7 mouse cellular contexts compared by ENCODE assay signal in genomic region chr16:95701802-95702561, GRCm38 (mm10). TPM values are rescaled to one million over a fixed set of nuclear protein-coding genes. Genes with fewer than 3 reads are reported as not detected.
A peak's percentile ranks its signal among the peaks of the same experiment; 100 is the strongest.
DNase-seq lines count a peak whose midpoint lies in the region; ATAC-seq and TF ChIP-seq lines count a peak whose summit lies in the region.

Gene Ets2 (plus strand): TSS chr16:95702075.

- no peaks in the 10 kb centered on the region for H3K9me3 ChIP-seq in intestine, postnatal 0 days (ENCODE audit: control insufficient read depth)
- H3K9me3 ChIP-seq in midbrain, embryonic 12.5 days: no peaks in the 10 kb centered on the region

- ATAC-seq in intestine, postnatal 0 days: peak; percentile 86
- ATAC-seq in midbrain, embryonic 12.5 days (ENCODE audit: low FRiP score, low read depth): peak; percentile 94

- DNase-seq in adrenal gland, adult 8-10 months: peak; percentile 85
- DNase-seq in embryo, embryonic 9.5 days (ENCODE audit: extremely low spot score): peak; percentile 91
- DNase-seq in gonadal fat pad, adult 2 months (ENCODE audit: low read depth): no peak
- peak; percentile 92 for DNase-seq in left cerebral cortex, postnatal 4 days

- H3K4me3 ChIP-seq in intestine, postnatal 0 days (ENCODE audit: low read depth, low read length): peak within 1 kb of the TSS; percentile 94
- peak within 1 kb of the TSS; percentile 80 for H3K4me3 ChIP-seq in midbrain, embryonic 12.5 days
- peak within 1 kb of the TSS; percentile 86 for H3K4me3 ChIP-seq in small intestine, adult 2 months (ENCODE audit: low read depth, low read length)

- under 1% methylated on average over 64 of the region's 64 CpGs for WGBS in intestine, postnatal 0 days
- under 1% methylated on average over 63 of the region's 64 CpGs for WGBS in midbrain, embryonic 12.5 days
- under 1% methylated on average over 64 of the region's 64 CpGs for WGBS in small intestine, adult 2 months

- TF ChIP-seq POLR2A in small intestine, adult 2 months (IDR thresholded peaks at IDR 0.05; ENCODE audit: low read depth, low read length): peak; percentile 98

- H3K4me2 ChIP-seq in intestine, postnatal 0 days (replicated peaks; ENCODE audit: low read depth): peak within 1 kb of the TSS; percentile 88
- H3K4me2 ChIP-seq in midbrain, embryonic 12.5 days (replicated peaks): peak within 1 kb of the TSS; percentile 93

- H3K9ac ChIP-seq in intestine, postnatal 0 days (ENCODE audit: low read depth, low read length): peak within 1 kb of the TSS; percentile 99
- peak within 1 kb of the TSS; percentile 92 for H3K9ac ChIP-seq in midbrain, embryonic 12.5 days (replicated peaks)

- H3K27ac ChIP-seq in intestine, postnatal 0 days (ENCODE audit: low read depth, low read length): peak within 1 kb of the TSS; percentile 98
- H3K27ac ChIP-seq in midbrain, embryonic 12.5 days (replicated peaks): peak within 1 kb of the TSS; percentile 78
- peak within 1 kb of the TSS; percentile 96 for H3K27ac ChIP-seq in small intestine, adult 2 months (ENCODE audit: insufficient read depth, low read depth, low read length)

- H3K36me3 ChIP-seq in intestine, postnatal 0 days (ENCODE audit: control insufficient read depth, insufficient read depth): peaks cover 11% of the 10 kb centered on the region
- H3K36me3 ChIP-seq in midbrain, embryonic 12.5 days: no peaks in the 10 kb centered on the region
- H3K36me3 ChIP-seq in small intestine, adult 2 months (ENCODE audit: control insufficient read depth, insufficient read depth, low read length): peaks cover 9% of the 10 kb centered on the region

- intact Hi-C loops in left cerebral cortex, postnatal 4 days (cut with DNase I): loop anchor here (5.0 to 10.0 kb wide), 2 partner anchors 50 to 243 kb away; no protein-coding TSS in a partner anchor

- peaks cover 13% of the 10 kb centered on the region for H3K4me1 ChIP-seq in intestine, postnatal 0 days (replicated peaks; ENCODE audit: control insufficient read depth, insufficient read depth, low read length)
- H3K4me1 ChIP-seq in midbrain, embryonic 12.5 days: peaks cover 9% of the 10 kb centered on the region; the same call in 1 of the 2 replicates
- H3K4me1 ChIP-seq in small intestine, adult 2 months (ENCODE audit: control insufficient read depth, insufficient read depth, insufficient read length, low read length): peaks cover 35% of the 10 kb centered on the region; the same call in 1 of the 2 replicates

- peak; percentile 97 for TF ChIP-seq CTCF in intestine, postnatal 0 days (IDR thresholded peaks at IDR 0.05; ENCODE audit: low read depth)
- TF ChIP-seq CTCF in small intestine, adult 2 months (IDR thresholded peaks at IDR 0.05; ENCODE audit: extremely low read depth, insufficient read length, insufficient replicate concordance, low read depth, low read length): peak; percentile 97

- H3K27me3 ChIP-seq in intestine, postnatal 0 days (replicated peaks; ENCODE audit: control insufficient read depth, insufficient read depth, low read length): no peaks in the 10 kb centered on the region
- H3K27me3 ChIP-seq in midbrain, embryonic 12.5 days: no peaks in the 10 kb centered on the region; the same call in 1 of the 2 replicates
- H3K27me3 ChIP-seq in small intestine, adult 2 months (ENCODE audit: control insufficient read depth, insufficient read depth, low read length): no peaks in the 10 kb centered on the region

RNA-seq across cellular contexts. Expression of gene Ets2, which starts in this region (rescaled TPM):
- 10 to 100 TPM; 44.7 to 78.5 (median 58.4) TPM for total RNA-seq in adrenal gland, adult 8-10 months (2022)
- polyA plus RNA-seq in gonadal fat pad, adult 2 months (2012; rRNA removed): 32.5 and 37.8 TPM in 2 replicates
- polyA plus RNA-seq in intestine, postnatal 0 days (2015; fragmentation: Nextera tagmentation; extraction: Ambion mirVana): 34.6 and 36.8 TPM in 2 replicates
- 10 to 100 TPM; 42.5 to 44.0 TPM for total RNA-seq in left cerebral cortex, postnatal 4 days (2021)
- 16.0 and 21.2 TPM in 2 replicates for polyA plus RNA-seq in midbrain, embryonic 12.5 days (2016; fragmentation: Nextera tagmentation; extraction: Ambion mirVana)
- polyA plus RNA-seq in small intestine, adult 2 months (2012; rRNA removed): 69.5 and 115 TPM in 2 replicates
